Mouse (Mus musculus) MEL (cell line): Measurements from ENCODE around the gene Wbp4. TPM values are rescaled to one million over a fixed set of nuclear protein-coding genes. Genes with fewer than 3 reads are reported as not detected.

Source experiments
- DNase-seq: peaks from one replicate; pipeline ENCODE4 v3.0.0; 2011; ENCODE audit warnings: low read depth, low spot score
- H3K27ac ChIP-seq: 2 replicates; pipeline ENCODE4 v1.5.1; 2012; ENCODE audit warnings: low read depth, mild to moderate bottlenecking, control low read depth, low read length, moderate library complexity; ENCODE audit not compliant: control insufficient read depth
- H3K27me3 ChIP-seq, 2 experiments: fragments of 150-350 bp in 1 of 2; sonication (generic) in 1 of 2; 2 replicates each; pipeline ENCODE4 v1.6.1; 2012; ENCODE audit warnings: low read length in 2 of 2, mild to moderate bottlenecking in 2 of 2, improper control_type of control experiment in 1 of 2, moderate library complexity in 1 of 2; ENCODE audit not compliant: insufficient read depth in 2 of 2, control insufficient read depth in 1 of 2
- H3K36me3 ChIP-seq, 2 experiments: 2 replicates each; pipeline ENCODE4 v1.6.1; 2012 to 2014; ENCODE audit warnings: low read length in 2 of 2, improper control_type of control experiment in 1 of 2, inconsistent platforms in 1 of 2, mild to moderate bottlenecking in 1 of 2; ENCODE audit not compliant: insufficient read depth in 2 of 2, control insufficient read depth in 1 of 2
- H3K4me1 ChIP-seq, 2 experiments: fragments of 150-350 bp in 1 of 2; sonication (generic) in 1 of 2; 2 replicates each; pipeline ENCODE4 v1.6.1; 2012; ENCODE audit warnings: low read length in 2 of 2, improper control_type of control experiment in 1 of 2, mild to moderate bottlenecking in 1 of 2; ENCODE audit not compliant: insufficient read depth in 2 of 2, control insufficient read depth in 1 of 2
- H3K4me3 ChIP-seq, 2 experiments: fragments of 150-350 bp in 1 of 2; sonication (generic) in 1 of 2; 2 replicates each; pipeline ENCODE4 v1.5.1; 2012; ENCODE audit warnings: low read depth in 2 of 2, low read length in 2 of 2, mild to moderate bottlenecking in 2 of 2, moderate library complexity in 2 of 2, control low read depth in 1 of 2, improper control_type of control experiment in 1 of 2; ENCODE audit not compliant: control insufficient read depth in 1 of 2, insufficient read depth in 1 of 2
- H3K79me2 ChIP-seq: 2 replicates; pipeline ENCODE4 v1.6.1; 2012; ENCODE audit warnings: mild to moderate bottlenecking, low read length, moderate library complexity; ENCODE audit not compliant: control insufficient read depth, poor library complexity, insufficient read depth
- H3K9ac ChIP-seq: 2 replicates; pipeline ENCODE4 v1.6.1; 2012; ENCODE audit warnings: low read depth, mild to moderate bottlenecking, control low read depth, low read length, moderate library complexity; ENCODE audit not compliant: control insufficient read depth, poor library complexity, severe bottlenecking
- H3K9me3 ChIP-seq: fragments of 150-350 bp; sonication (generic); replicated peaks from 2 replicates; pipeline ENCODE4 v1.6.1; 2012; ENCODE audit warnings: mild to moderate bottlenecking, low read length, improper control_type of control experiment, moderate library complexity; ENCODE audit not compliant: insufficient read depth
- BHLHE40 ChIP-seq: IDR thresholded peaks from 2 replicates; pipeline ENCODE4 v1.6.1; 2012; ENCODE audit warnings: low read depth, mild to moderate bottlenecking, inconsistent platforms, low read length, improper control_type of control experiment, borderline replicate concordance
- CHD1 ChIP-seq: IDR thresholded peaks from 2 replicates; pipeline ENCODE4 v1.6.1; 2012; ENCODE audit warnings: low read depth, mild to moderate bottlenecking, inconsistent platforms, low read length, improper control_type of control experiment
- CHD2 ChIP-seq: IDR thresholded peaks from 2 replicates; pipeline ENCODE4 v1.6.1; 2011; ENCODE audit warnings: low read length, improper control_type of control experiment
- CTCF ChIP-seq, 3 experiments: IDR thresholded peaks in 2 of 3; conservative IDR thresholded peaks in 1 of 3; 2 replicates each; pipeline ENCODE4 v1.5.1; 2011 to 2012; ENCODE audit warnings: low read length in 3 of 3, low read depth in 2 of 3, mild to moderate bottlenecking in 2 of 3, improper control_type of control experiment in 1 of 3, inconsistent platforms in 1 of 3, mixed read lengths in 1 of 3, moderate library complexity in 1 of 3; ENCODE audit not compliant: control insufficient read depth in 1 of 3, insufficient read depth in 1 of 3, poor library complexity in 1 of 3, severe bottlenecking in 1 of 3
- E2F4 ChIP-seq: IDR thresholded peaks from 2 replicates; pipeline ENCODE4 v1.6.1; 2011; ENCODE audit warnings: low read depth, low read length, improper control_type of control experiment, borderline replicate concordance
- ELF1 ChIP-seq: IDR thresholded peaks from 2 replicates; pipeline ENCODE4 v1.6.1; 2014; ENCODE audit warnings: low read depth, mild to moderate bottlenecking, inconsistent platforms, low read length, improper control_type of control experiment, moderate library complexity
- EP300 ChIP-seq, 2 experiments: IDR thresholded peaks; 2 replicates each; pipeline ENCODE4 v1.6.1; 2011; ENCODE audit warnings: improper control_type of control experiment in 2 of 2, low read length in 2 of 2, low read depth in 1 of 2, mild to moderate bottlenecking in 1 of 2
- ETS1 ChIP-seq: IDR thresholded peaks from 2 replicates; pipeline ENCODE4 v1.6.1; 2012; ENCODE audit warnings: low read depth, mild to moderate bottlenecking, inconsistent platforms, low read length, improper control_type of control experiment, moderate library complexity
- GABPA ChIP-seq: IDR thresholded peaks from 2 replicates; pipeline ENCODE4 v1.6.1; 2012; ENCODE audit warnings: low read depth, mild to moderate bottlenecking, inconsistent platforms, low read length, improper control_type of control experiment, moderate library complexity
- GATA1 ChIP-seq: IDR thresholded peaks from 2 replicates; pipeline ENCODE4 v1.6.1; 2011; ENCODE audit warnings: low read depth, low read length, improper control_type of control experiment
- JUND ChIP-seq: IDR thresholded peaks from 2 replicates; pipeline ENCODE4 v1.6.1; 2011; ENCODE audit warnings: low read depth, mild to moderate bottlenecking, improper control_type of control experiment, low read length
- KAT2A ChIP-seq: conservative IDR thresholded peaks from 2 replicates; pipeline ENCODE4 v1.6.1; 2012; ENCODE audit warnings: low read depth, low read length, improper control_type of control experiment, inconsistent platforms
- MAFK ChIP-seq: IDR thresholded peaks from 2 replicates; pipeline ENCODE4 v1.6.1; 2011; ENCODE audit warnings: low read depth, mild to moderate bottlenecking, low read length, improper control_type of control experiment, borderline replicate concordance
- MAX ChIP-seq: IDR thresholded peaks from 2 replicates; pipeline ENCODE4 v1.6.1; 2011; ENCODE audit warnings: low read length, improper control_type of control experiment
- MEF2A ChIP-seq: IDR thresholded peaks from 2 replicates; pipeline ENCODE4 v1.6.1; 2014; ENCODE audit warnings: low read depth, mild to moderate bottlenecking, inconsistent platforms, low read length, improper control_type of control experiment; ENCODE audit not compliant: poor library complexity, insufficient replicate concordance, severe bottlenecking; ENCODE audit errors: extremely low read depth
- MXI1 ChIP-seq: IDR thresholded peaks from 2 replicates; pipeline ENCODE4 v1.6.1; 2011; ENCODE audit warnings: mild to moderate bottlenecking, low read depth, low read length, improper control_type of control experiment
- MYB ChIP-seq: IDR thresholded peaks from 2 replicates; pipeline ENCODE4 v1.6.1; 2011; ENCODE audit warnings: mild to moderate bottlenecking, low read depth, low read length, improper control_type of control experiment
- NELFE ChIP-seq: IDR thresholded peaks from 2 replicates; pipeline ENCODE4 v1.6.1; 2011; ENCODE audit warnings: low read depth, low read length, improper control_type of control experiment
- NRF1 ChIP-seq: IDR thresholded peaks from 2 replicates; pipeline ENCODE4 v1.6.1; 2014; ENCODE audit warnings: low read depth, mild to moderate bottlenecking, inconsistent platforms, low read length, improper control_type of control experiment, moderate library complexity; ENCODE audit not compliant: poor library complexity, insufficient read depth, severe bottlenecking
- POLR2A ChIP-seq, 2 experiments: IDR thresholded peaks; 2 replicates each; pipeline ENCODE4 v1.6.1; 2011 to 2012; ENCODE audit warnings: low read length in 2 of 2, mild to moderate bottlenecking in 2 of 2, control low read depth in 1 of 2, improper control_type of control experiment in 1 of 2, low read depth in 1 of 2, moderate library complexity in 1 of 2; ENCODE audit not compliant: control insufficient read depth in 1 of 2, insufficient read depth in 1 of 2, poor library complexity in 1 of 2
- POLR2AphosphoS2 ChIP-seq: IDR thresholded peaks from 2 replicates; pipeline ENCODE4 v1.6.1; 2011; ENCODE audit warnings: low read length, improper control_type of control experiment
- POLR2AphosphoS5 ChIP-seq: IDR thresholded peaks from 2 replicates; pipeline ENCODE4 v1.6.1; 2012; ENCODE audit warnings: low read depth, borderline replicate concordance, mild to moderate bottlenecking, inconsistent platforms, low read length, moderate library complexity, mixed read lengths
- RAD21 ChIP-seq: IDR thresholded peaks from 2 replicates; pipeline ENCODE4 v1.6.1; 2011; ENCODE audit warnings: mild to moderate bottlenecking, low read depth, low read length, improper control_type of control experiment
- RCOR1 ChIP-seq: IDR thresholded peaks from 2 replicates; pipeline ENCODE4 v1.6.1; 2012; ENCODE audit warnings: low read depth, mild to moderate bottlenecking, inconsistent platforms, low read length, improper control_type of control experiment
- SIN3A ChIP-seq: IDR thresholded peaks from 2 replicates; pipeline ENCODE4 v1.6.1; 2012; ENCODE audit warnings: low read length, improper control_type of control experiment, inconsistent platforms
- SMC3 ChIP-seq: IDR thresholded peaks from 2 replicates; pipeline ENCODE4 v1.6.1; 2011; ENCODE audit warnings: low read depth, low read length, improper control_type of control experiment
- TAL1 ChIP-seq: IDR thresholded peaks from 2 replicates; pipeline ENCODE4 v1.6.1; 2012; ENCODE audit warnings: mild to moderate bottlenecking, inconsistent platforms, low read length, moderate library complexity, mixed read lengths
- TCF12 ChIP-seq: IDR thresholded peaks from 2 replicates; pipeline ENCODE4 v1.6.1; 2014; ENCODE audit warnings: low read depth, mild to moderate bottlenecking, inconsistent platforms, low read length, improper control_type of control experiment, moderate library complexity
- UBTF ChIP-seq: IDR thresholded peaks from 2 replicates; pipeline ENCODE4 v1.6.1; 2012; ENCODE audit warnings: low read depth, mild to moderate bottlenecking, inconsistent platforms, low read length, improper control_type of control experiment, moderate library complexity, borderline replicate concordance; ENCODE audit not compliant: insufficient read depth
- USF1 ChIP-seq: IDR thresholded peaks from 2 replicates; pipeline ENCODE4 v1.6.1; 2014; ENCODE audit warnings: low read depth, mild to moderate bottlenecking, inconsistent platforms, low read length, improper control_type of control experiment, moderate library complexity
- USF2 ChIP-seq, 2 experiments: IDR thresholded peaks; 2 replicates each; pipeline ENCODE4 v1.6.1; 2011 to 2012; ENCODE audit warnings: improper control_type of control experiment in 2 of 2, low read length in 2 of 2, borderline replicate concordance in 1 of 2, inconsistent platforms in 1 of 2, low read depth in 1 of 2, mild to moderate bottlenecking in 1 of 2; ENCODE audit not compliant: insufficient read depth in 1 of 2
- ZC3H11A ChIP-seq: IDR thresholded peaks from 2 replicates; pipeline ENCODE4 v1.6.1; 2012; ENCODE audit warnings: low read depth, mild to moderate bottlenecking, inconsistent platforms, low read length, improper control_type of control experiment
- ZKSCAN1 ChIP-seq: IDR thresholded peaks from 2 replicates; pipeline ENCODE4 v1.6.1; 2012; ENCODE audit warnings: low read depth, mild to moderate bottlenecking, inconsistent platforms, low read length, improper control_type of control experiment, moderate library complexity
- ZMIZ1 ChIP-seq: IDR thresholded peaks from 2 replicates; pipeline ENCODE4 v1.6.1; 2012; ENCODE audit warnings: low read depth, mild to moderate bottlenecking, inconsistent platforms, low read length, improper control_type of control experiment, moderate library complexity
- ZNF384 ChIP-seq: IDR thresholded peaks from 2 replicates; pipeline ENCODE4 v1.6.1; 2012; ENCODE audit warnings: low read depth, mild to moderate bottlenecking, inconsistent platforms, low read length, improper control_type of control experiment
- polyA plus RNA-seq, 2 experiments: library from polyadenylated mRNA; stranded (reverse) in 1 of 2; unstranded in 1 of 2; fragments of >175 nt in 1 of 2; fragments of >200 nt in 1 of 2; gene quantifications; 2 replicates each; pipeline versions ENCODE4 v1.2.1 to v1.2.4; 2012; ENCODE audit warnings: low replicate concordance in 2 of 2, low read depth in 1 of 2; ENCODE audit not compliant: insufficient read length in 2 of 2, insufficient read depth in 1 of 2, missing spikeins in 1 of 2
- total RNA-seq: library from RNA; depleted of rRNA; stranded (reverse); fragments of 300-350 nt; gene quantifications from 2 replicates; pipeline ENCODE4 v1.2.3, GENCODE M21; 2012

Gene Wbp4
- total and polyA plus RNA-seq, 3 experiments, result 15.9 to 87.6 (median 22.1) TPM

DNA sequence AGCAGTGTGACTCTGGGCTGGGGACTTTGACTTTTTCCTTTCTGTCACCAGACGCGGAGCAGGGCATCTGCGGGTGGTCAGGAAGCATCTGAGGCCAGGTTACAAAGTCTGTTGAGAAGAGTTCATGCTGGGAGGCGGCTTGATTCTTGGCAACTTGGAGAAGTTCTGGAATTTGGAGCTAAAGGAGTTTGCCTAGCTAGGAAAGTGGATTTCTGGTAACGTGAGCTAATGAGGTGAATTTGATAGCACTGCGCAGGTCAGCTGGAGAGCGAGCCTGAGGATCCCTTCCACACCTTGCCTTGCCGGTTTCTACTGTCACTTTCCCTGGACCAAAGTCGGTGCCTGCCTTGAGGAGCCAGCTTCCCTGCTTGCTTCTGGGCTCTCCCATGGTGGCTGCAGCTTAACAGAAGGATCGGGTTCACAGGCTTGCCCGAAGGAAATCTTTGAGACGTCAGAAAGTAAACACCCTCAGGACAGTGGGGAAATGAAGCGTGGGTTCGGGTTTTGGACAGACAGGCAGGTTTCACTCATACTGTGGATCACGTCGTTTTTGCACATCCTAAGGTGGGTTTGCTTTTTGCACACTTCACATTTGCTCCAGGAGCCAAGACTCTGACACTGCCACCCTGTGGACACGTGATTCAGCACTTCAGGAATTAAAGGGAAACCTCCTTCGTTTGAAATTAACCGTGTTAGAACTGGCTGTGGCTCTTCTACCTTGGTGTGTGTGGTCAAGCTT is 5.8 kb upstream of the Wbp4 start:
- peak overlapping the region; percentile 78 to 81 for H3K4me3 ChIP-seq
- H3K9me3 ChIP-seq, result no peaks in the 10 kb centered on the region
- peaks cover 3% of the 10 kb centered on the region; the same call in 1 of the 2 replicates for H3K79me2 ChIP-seq
- peak overlapping the region; percentile 65 for H3K9ac ChIP-seq
- H3K27me3 ChIP-seq, result no peaks in the 10 kb centered on the region
- peaks cover 0 to 7% of the 10 kb centered on the region in 2 experiments; a peak in 2 of 4 replicates for H3K36me3 ChIP-seq
- peak; percentile 81 for DNase-seq
- H3K27ac ChIP-seq, result peak overlapping the region; percentile 28
- peaks cover 0 to 8% of the 10 kb centered on the region in 2 experiments; a peak in 2 of 4 replicates for H3K4me1 ChIP-seq
- no peak for TF ChIP-seq POLR2AphosphoS2
- no peak for TF ChIP-seq EP300 (IDR thresholded peaks at IDR 0.05; ENCODE audit: low read depth in 1 of 2, low read length in 2 of 2)
- no peak for TF ChIP-seq CHD1
- no peak for TF ChIP-seq ZMIZ1
- TF ChIP-seq BHLHE40, result peak; percentile 79; the same call in 1 of the 2 replicates
- TF ChIP-seq CTCF (IDR thresholded peaks at IDR 0.05 in 2 of 3, conservative IDR thresholded peaks at IDR 0.05 in 1 of 3; ENCODE audit: control insufficient read depth in 1 of 3, insufficient read depth in 1 of 3, low read depth in 2 of 3, low read length in 3 of 3, poor library complexity in 1 of 3, severe bottlenecking in 1 of 3), result peak; percentile 41 to 62 (median 43); a peak in 3 of 6 replicates
- peak; percentile 81 for TF ChIP-seq SIN3A
- TF ChIP-seq MXI1, result peak; percentile 85
- no peak for TF ChIP-seq CHD2
- no peak for TF ChIP-seq NELFE
- no peak for TF ChIP-seq RCOR1
- no peak for TF ChIP-seq POLR2A (IDR thresholded peaks at IDR 0.05; ENCODE audit: control insufficient read depth in 1 of 2, insufficient read depth in 1 of 2, low read depth in 1 of 2, low read length in 2 of 2, poor library complexity in 1 of 2)
- TF ChIP-seq KAT2A, result no peak
- TF ChIP-seq GATA1, result peak; percentile 35; the same call in 1 of the 2 replicates
- peak; percentile 95 for TF ChIP-seq MAX
- no peak; the same call in 1 of the 2 replicates for TF ChIP-seq RAD21
- no peak for TF ChIP-seq UBTF
- peak; percentile 59 for TF ChIP-seq SMC3
- TF ChIP-seq ZKSCAN1, result no peak
- TF ChIP-seq E2F4, result no peak
- no peak for TF ChIP-seq MEF2A
- peak; percentile 94 for TF ChIP-seq USF1
- TF ChIP-seq POLR2AphosphoS5, result no peak
- TF ChIP-seq MAFK, result no peak
- TF ChIP-seq USF2 (IDR thresholded peaks at IDR 0.05; ENCODE audit: borderline replicate concordance in 1 of 2, insufficient read depth in 1 of 2, low read depth in 1 of 2, low read length in 2 of 2), result peak in 1 of 2 experiments; percentile 75; a peak in 3 of 4 replicates
- no peak for TF ChIP-seq ZC3H11A
- TF ChIP-seq TCF12, result peak; percentile 14; the same call in 1 of the 2 replicates
- TF ChIP-seq TAL1, result no peak
- TF ChIP-seq ZNF384, result no peak
- no peak for TF ChIP-seq JUND
- peak; percentile 45; the same call in 1 of the 2 replicates for TF ChIP-seq ETS1
- peak; percentile 37; the same call in 1 of the 2 replicates for TF ChIP-seq NRF1
- no peak for TF ChIP-seq GABPA
- TF ChIP-seq ELF1, result no peak
- TF ChIP-seq MYB, result no peak
